Mouse (Mus musculus) liver, adult 2 months (tissue): ENCODE data around the gene Meis1.

Experiments
- CTCF ChIP-seq: fragments of 200-500 bp; IDR thresholded peaks from 2 replicates; pipeline ENCODE4 v1.5.1; 2011; ENCODE audit warnings: low read depth, low read length, control low read depth
- POLR2A ChIP-seq: fragments of 200-500 bp; IDR thresholded peaks from 2 replicates; pipeline ENCODE4 v1.6.1; 2011; ENCODE audit warnings: low read length, control low read depth; ENCODE audit not compliant: insufficient read depth; ENCODE audit errors: extremely low read depth

DNA sequence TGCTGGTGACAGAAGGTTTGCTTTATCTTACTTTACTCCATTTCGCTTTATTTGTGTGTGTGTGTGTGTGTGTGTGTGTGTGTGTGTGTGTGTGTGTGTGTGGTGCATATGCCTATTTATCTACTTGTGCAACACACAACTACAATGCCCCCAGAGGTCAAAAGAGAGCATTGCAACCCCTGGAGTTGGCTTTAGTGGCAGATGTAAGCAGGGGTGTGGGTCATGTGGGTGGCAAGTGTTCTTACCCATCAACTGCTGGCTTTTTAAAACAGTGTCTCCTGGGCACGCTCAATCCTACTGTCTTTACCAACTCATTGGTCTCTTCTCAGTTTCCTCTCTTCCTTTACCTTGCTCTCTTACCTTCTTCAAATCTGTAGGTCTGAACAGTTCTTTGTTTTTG, 22.5 kb downstream of the Meis1 start:
- TF ChIP-seq POLR2A = no peak
- TF ChIP-seq CTCF = no peak
